Mouse (Mus musculus): Measurements from ENCODE around the gene Pbx2.

Pbx2 gene

DNA sequence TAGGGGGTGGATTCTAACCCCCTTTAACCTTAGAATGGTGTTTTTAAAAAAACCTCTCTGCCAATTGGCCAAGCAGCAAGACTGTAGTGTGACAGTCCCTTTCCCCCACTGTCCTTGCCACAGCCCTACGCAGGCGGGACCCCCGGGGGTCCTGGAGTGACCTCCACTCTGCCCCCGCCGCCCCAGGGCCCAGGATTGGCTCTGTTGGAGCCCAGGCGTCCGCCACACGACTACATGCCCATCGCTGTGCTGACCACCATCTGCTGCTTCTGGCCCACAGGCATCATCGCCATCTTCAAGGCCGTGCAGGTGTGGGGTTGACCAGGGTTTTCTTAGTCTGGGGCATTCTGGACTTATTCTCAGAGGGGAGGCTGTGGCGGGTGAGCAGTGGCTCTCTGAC lies 40.6 kb downstream of the Pbx2 start:
- DNase-seq: no peak

GRCm38 (mm10) chr17:34632261-34632691 lies 41.2 kb downstream of the Pbx2 start:
- peak; percentile 55 for DNase-seq

- no peak for DNase-seq
Observed at GRCm38 (mm10) chr17:34635671-34636070, 44.6 kb downstream of the Pbx2 start.

DNA sequence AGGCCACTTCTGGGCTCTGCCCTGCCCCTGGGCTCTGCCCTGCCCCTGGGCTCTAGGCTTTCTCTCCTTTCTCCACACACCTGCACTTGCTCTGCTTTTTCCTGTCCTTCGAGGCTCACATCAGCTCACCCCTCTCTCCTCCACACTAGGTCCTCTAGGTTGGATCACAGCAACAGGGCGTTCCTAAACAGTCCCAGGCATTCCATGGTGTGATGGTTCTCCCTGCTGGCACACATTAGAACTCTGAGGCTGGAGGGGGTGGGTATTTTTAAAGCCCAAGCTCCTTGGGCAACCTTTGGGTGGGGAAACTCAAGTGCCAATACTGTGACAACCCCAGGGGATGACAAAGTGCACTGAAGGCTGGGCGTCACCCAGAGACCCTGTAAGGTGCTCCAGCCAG lies 46.4 kb downstream of the Pbx2 start:
- no peak for DNase-seq

GRCm38 (mm10) chr17:34639461-34640255 lies 48.6 kb downstream of the Pbx2 start:
- no peak for DNase-seq

- DNase-seq: no peak
Observed at GRCm38 (mm10) chr17:34640778-34641601, 49.9 kb downstream of the Pbx2 start.

- DNase-seq: no peak
Observed at GRCm38 (mm10) chr17:34641945-34642344, 50.9 kb downstream of the Pbx2 start.

DNA sequence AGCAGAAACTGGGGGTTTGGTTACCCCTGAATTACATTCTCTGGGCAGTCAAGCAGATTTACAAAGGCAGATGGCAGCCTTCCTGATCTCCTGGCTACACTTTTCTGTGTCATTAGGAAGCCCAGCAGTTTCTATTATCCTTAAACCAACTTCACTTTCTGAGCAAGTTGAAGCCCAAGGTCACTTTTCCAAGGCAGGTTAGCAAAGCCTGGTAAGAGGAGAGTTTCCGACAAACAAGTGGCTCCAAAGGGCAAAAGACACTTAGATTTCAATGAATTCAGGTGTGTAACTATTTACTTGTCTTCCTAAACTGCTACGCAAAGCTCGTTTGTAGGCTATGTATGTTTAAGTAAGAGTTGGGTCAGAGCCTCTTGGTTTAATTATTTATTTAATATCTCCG lies 52.3 kb downstream of the Pbx2 start:
- no peak for DNase-seq

- DNase-seq: no peak
Observed at GRCm38 (mm10) chr17:34643944-34644343, 52.9 kb downstream of the Pbx2 start.

DNA sequence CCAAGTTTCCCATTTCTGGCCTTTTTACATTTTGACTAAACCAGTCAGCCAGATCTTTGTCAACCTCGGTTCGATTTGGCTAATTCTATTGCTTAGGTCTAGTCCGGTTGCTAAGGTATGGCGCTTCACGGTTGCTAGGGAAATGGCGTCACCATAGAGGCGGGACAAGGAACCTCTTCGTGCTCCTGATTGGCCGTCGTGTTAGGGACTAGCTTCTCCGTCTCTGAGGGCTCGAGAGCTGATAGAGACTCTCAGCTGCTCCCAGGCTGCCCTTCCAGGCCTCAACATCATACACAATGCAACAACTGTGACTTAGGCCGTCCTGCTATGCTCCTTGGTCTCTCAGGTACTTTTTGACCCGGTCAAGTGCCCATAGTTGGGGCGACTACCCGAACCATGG lies 53.5 kb downstream of the Pbx2 start, which contains the start of gene Fkbpl:
Gene Fkbpl (plus strand): TSS at position 157 of the 400 bp plus-strand sequence.
- peak; percentile 88 for DNase-seq

DNA sequence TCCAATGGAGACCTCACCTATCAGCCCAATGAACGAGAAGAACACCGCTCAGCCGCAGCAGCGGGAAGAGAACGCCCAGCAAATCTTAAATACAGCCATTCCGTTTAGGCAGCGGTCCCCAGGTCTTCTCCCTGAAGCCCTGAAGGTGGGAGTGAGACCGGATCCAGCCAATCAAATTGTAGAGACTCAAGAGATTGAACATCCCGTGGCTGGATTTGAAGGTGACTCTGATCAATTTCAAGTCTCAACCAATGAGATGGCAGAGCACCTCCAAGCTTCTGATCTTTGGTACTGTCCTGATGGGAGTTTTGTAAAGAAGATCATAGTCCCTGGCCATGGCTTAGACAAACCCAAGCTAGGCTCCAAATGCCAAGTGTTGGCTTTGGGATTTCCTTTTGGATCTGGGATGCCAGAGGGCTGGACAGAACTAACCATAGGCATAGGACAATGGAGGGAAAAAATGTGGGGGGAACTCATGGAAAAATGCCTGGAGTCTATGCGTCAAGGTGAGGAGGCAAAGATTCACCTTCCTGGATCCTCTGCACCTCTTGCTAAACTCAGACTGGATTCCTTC lies 54.3 kb downstream of the Pbx2 start:
- DNase-seq: no peak

GRCm38 (mm10) chr17:34645831-34646511 lies 54.9 kb downstream of the Pbx2 start:
- no peak for DNase-seq

Measured in right cerebral cortex, postnatal 4 days (tissue).